Mouse (Mus musculus) E14TG2a.4 (cell line): ENCODE results near the gene Lmo4.
A peak's percentile ranks its signal among the peaks of the same experiment; 100 is the strongest.

Experiments used
- H3K27me3 ChIP-seq: 2 replicates; pipeline ENCODE4 v1.6.1; 2014; ENCODE audit warnings: low read length, control low read depth; ENCODE audit not compliant: insufficient read depth
- H3K36me3 ChIP-seq: 2 replicates; pipeline ENCODE4 v1.6.1; 2014; ENCODE audit warnings: low read length, control low read depth; ENCODE audit not compliant: insufficient read depth
- H3K4me1 ChIP-seq: replicated peaks from 2 replicates; pipeline ENCODE4 v1.6.1; 2014; ENCODE audit warnings: low read depth, low read length, control low read depth
- H3K4me3 ChIP-seq: replicated peaks from 2 replicates; pipeline ENCODE4 v1.5.1; 2014; ENCODE audit warnings: mild to moderate bottlenecking, low read length
- H3K9me3 ChIP-seq: 2 replicates; pipeline ENCODE4 v1.6.1; 2014; ENCODE audit warnings: low read length, control low read depth
- CTCF ChIP-seq: conservative IDR thresholded peaks from 2 replicates; pipeline ENCODE4 v1.5.1; 2014; ENCODE audit warnings: low read length
- NANOG ChIP-seq: IDR thresholded peaks from 2 replicates; pipeline ENCODE4 v1.6.1; 2014; ENCODE audit warnings: borderline replicate concordance, low read length, mixed read lengths
- POU5F1 ChIP-seq: IDR thresholded peaks from 2 replicates; pipeline ENCODE4 v1.6.1; 2014; ENCODE audit warnings: low read length, borderline replicate concordance

Gene Lmo4

GRCm38 (mm10) chr3:144207498-144207897 is 2.5 kb upstream of the Lmo4 start:
- H3K9me3 ChIP-seq = no peaks in the 10 kb centered on the region
- peaks cover 36% of the 10 kb centered on the region for H3K27me3 ChIP-seq
- H3K4me3 ChIP-seq = no peak overlapping the region
- TF ChIP-seq NANOG = no peak
- TF ChIP-seq POU5F1 = no peak
- TF ChIP-seq CTCF = peak; percentile 53
- no peaks in the 10 kb centered on the region for H3K36me3 ChIP-seq
- H3K4me1 ChIP-seq = peaks cover 27% of the 10 kb centered on the region

GRCm38 (mm10) chr3:144206942-144207341 is 1.9 kb upstream of the Lmo4 start:
- TF ChIP-seq POU5F1 = no peak
- no peak for TF ChIP-seq CTCF
- no peak for TF ChIP-seq NANOG
- Histone ChIP-seq H3K4me1 (peaks cover 27% of the 10 kb centered on the region), H3K4me3 (no peak overlapping the region), H3K27me3 (peaks cover 31% of the 10 kb centered on the region), H3K9me3 (no peaks in the 10 kb centered on the region), H3K36me3 (no peaks in the 10 kb centered on the region)

- TF ChIP-seq CTCF (no peak), POU5F1 (no peak), NANOG (no peak)
- Histone ChIP-seq H3K4me3 (peak overlapping the region; percentile 82), H3K27me3 (peaks cover 38% of the 10 kb centered on the region), H3K4me1 (peaks cover 32% of the 10 kb centered on the region), H3K9me3 (no peaks in the 10 kb centered on the region), H3K36me3 (no peaks in the 10 kb centered on the region)
Observed at GRCm38 (mm10) chr3:144206261-144206660, 1.2 kb upstream of the Lmo4 start.

DNA sequence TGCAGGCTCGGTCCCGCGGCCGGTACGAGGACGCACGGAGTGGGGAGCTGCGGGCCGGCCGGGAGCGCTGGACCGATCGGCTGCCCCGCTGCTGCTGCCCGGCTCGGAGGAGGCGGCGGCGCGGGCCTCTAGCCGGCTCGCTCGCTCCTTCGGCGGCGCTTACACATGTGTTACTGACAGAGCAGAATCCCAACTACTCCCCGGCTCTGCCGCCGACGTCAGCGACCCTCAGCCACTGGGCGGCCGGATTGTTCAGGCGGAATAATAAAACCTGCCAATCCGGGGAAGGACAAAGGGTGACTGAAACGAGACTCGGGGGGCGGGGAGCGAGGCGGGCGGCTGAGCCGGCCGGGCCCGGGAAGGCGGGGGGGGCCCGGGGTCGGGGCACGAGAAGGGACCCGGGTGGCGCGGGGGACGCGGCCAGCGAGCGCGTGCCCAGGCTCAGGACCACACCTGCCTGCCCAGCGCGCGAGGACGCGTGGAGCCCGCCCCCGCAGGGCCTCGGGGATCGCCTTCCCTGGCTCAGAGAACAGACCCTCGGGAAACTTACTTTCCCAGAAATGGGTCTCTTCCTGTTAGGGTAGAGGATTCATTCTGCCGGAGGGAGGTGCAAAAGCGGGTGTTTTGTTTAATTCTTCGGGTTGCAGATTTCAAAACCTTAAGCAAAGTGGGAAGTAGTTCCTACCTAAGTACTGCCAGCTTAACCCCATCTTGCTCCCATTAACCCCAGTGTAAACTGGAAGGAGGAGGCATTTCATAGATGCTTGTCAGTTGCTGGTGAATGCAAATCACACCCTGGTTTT is 532 bp upstream of the Lmo4 start:
- H3K4me1 ChIP-seq = peaks cover 32% of the 10 kb centered on the region
- peaks cover 39% of the 10 kb centered on the region for H3K27me3 ChIP-seq
- no peaks in the 10 kb centered on the region for H3K9me3 ChIP-seq
- H3K4me3 ChIP-seq = peak overlapping the region; percentile 82
- H3K36me3 ChIP-seq = no peaks in the 10 kb centered on the region
- TF ChIP-seq NANOG = no peak
- TF ChIP-seq POU5F1 = no peak
- TF ChIP-seq CTCF = no peak

DNA sequence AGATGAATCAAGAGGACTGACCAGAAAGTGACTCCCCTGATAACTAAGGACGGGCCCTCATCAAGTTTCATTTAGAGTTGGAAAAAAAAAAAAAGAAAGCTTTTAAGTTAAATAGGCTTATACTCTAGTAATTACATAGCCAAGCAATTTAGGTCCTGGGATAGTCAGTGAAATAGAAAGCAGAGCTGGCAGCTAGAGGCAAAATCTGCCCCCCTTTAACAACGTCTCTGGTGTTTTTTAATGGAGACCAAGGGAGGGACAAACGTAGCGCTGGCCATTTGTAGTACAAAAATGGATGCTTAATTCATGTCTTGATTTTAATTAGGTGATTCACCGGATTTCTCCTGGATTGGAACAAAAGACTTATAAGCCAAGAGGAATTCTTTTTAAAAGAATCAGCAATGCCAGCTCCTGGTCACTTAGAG is 1.0 kb downstream of the Lmo4 start:
- H3K4me1 ChIP-seq = peaks cover 39% of the 10 kb centered on the region
- no peaks in the 10 kb centered on the region for H3K9me3 ChIP-seq
- H3K4me3 ChIP-seq = peak overlapping the region; percentile 82
- no peaks in the 10 kb centered on the region for H3K36me3 ChIP-seq
- peaks cover 53% of the 10 kb centered on the region for H3K27me3 ChIP-seq
- TF ChIP-seq CTCF = no peak
- no peak for TF ChIP-seq POU5F1
- no peak for TF ChIP-seq NANOG

DNA sequence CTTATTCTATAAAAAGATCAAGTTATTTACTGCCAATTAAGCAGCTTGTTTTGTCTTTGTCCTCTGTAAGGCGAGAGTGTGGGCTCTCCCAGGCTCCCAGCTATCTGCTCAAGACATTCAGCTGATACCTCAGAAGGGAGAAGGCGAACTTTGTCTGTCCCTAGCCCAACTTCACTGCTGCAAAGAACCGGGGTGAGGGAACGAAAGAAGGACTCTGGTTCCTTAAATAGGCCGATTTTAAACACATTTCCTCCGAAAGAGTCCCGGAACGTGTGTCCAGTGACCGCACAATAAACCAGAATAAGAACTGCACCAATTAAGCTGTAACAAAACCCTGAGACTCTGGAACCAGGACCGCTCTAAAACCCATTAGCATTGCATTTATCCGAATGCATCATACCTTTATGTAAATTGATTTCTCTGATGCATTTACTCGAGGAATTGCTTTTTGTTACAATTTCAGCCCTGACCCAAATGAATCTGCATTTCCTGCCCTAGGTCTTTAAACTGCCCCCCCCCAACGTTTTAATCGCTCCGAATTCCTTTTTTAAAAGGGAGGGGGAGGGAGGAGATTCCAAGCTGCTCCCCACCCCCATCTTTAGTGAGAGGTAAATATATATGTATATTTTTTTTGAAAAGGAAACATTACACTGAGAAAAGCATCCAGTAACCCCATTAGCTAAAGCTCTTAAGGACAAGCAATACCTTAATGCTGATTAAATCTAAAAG is 1.6 kb downstream of the Lmo4 start:
- TF ChIP-seq CTCF = no peak
- no peak for TF ChIP-seq POU5F1
- no peak for TF ChIP-seq NANOG
- H3K4me1 ChIP-seq = peaks cover 41% of the 10 kb centered on the region
- H3K4me3 ChIP-seq = peak overlapping the region; percentile 81
- H3K27me3 ChIP-seq = peaks cover 55% of the 10 kb centered on the region
- no peaks in the 10 kb centered on the region for H3K9me3 ChIP-seq
- H3K36me3 ChIP-seq = no peaks in the 10 kb centered on the region

DNA sequence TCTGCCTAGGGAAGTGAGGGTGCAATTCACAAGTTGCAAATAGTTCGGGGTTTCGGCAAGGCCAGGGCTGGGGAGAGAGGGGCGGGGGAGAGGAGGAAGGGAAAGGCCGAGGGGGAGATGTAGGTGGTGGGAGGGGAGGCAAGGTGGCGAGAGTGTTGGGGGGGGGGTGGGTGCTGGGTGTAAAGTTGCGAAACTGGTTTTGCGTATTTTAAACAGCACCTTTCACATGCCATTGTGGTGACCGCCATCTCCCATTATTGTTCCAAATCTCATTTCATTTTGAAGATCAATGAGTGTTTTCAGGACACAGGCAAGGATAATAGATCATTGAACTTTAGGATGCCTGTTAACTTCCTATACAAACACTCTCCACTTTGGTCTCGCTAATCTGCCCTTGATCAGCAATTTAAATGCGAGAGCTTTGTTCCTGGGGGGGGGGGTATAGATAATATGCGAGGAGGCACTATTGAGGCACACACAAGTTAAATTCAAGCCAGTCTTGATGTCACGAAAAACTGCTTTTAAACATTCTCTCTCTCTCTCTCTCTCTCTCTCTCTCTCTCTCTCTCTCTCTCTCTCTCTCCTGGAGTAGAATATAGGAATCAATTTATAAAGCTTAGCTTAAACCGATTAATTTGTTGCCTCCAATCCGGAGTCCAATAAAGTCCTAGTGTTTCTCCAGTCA is 2.3 kb downstream of the Lmo4 start:
- no peaks in the 10 kb centered on the region for H3K36me3 ChIP-seq
- peaks cover 60% of the 10 kb centered on the region for H3K27me3 ChIP-seq
- peaks cover 45% of the 10 kb centered on the region for H3K4me1 ChIP-seq
- H3K4me3 ChIP-seq = peak overlapping the region; percentile 81
- no peak for TF ChIP-seq POU5F1
- no peak for TF ChIP-seq NANOG
- no peak for TF ChIP-seq CTCF
- H3K9me3 ChIP-seq = no peaks in the 10 kb centered on the region
